Mouse (Mus musculus): Measurements from ENCODE around the gene Serpina3n.

DNA sequence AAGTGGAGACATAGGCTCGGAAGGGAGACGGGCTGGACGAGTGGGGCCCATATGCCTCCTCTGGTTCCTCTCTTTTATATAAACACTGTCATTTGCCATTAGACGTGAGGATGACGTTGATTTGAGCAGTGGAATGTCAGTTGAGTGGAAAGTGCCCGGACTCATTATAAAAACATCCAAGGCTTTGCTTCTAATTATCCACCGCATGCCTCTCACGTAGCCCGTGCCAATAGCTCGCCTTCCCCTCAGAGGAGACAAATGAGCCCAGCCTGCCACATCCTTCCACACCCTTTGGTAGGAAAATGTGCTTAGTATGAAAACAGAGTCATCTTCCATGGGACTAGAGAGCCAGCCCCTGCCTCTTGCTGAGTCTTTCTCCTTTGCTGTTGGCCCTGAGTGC, 24.8 kb downstream of the Serpina3n start:
- TF ChIP-seq CTCF (IDR thresholded peaks at IDR 0.05; ENCODE audit: low read depth, low read length): no peak
- TF ChIP-seq POLR2A (IDR thresholded peaks at IDR 0.05; ENCODE audit: insufficient read depth, low read length): no peak
- TF ChIP-seq EP300 (IDR thresholded peaks at IDR 0.05; ENCODE audit: insufficient read depth, low read depth, low read length): no peak

All from ES-Bruce4 (cell line).